Mouse (Mus musculus): ENCODE measurements around the gene Slc6a12. TPM values are rescaled to one million over a fixed set of nuclear protein-coding genes. Genes with fewer than 3 reads are reported as not detected.
"Not testable (repeated sequence)": the region's sequence is repeated elsewhere in the genome, so short reads cannot be mapped to it uniquely, and the experiment has no call there.

Slc6a12 gene
- polyA plus RNA-seq, 1 experiment from 2014 or later: not detected

DNA sequence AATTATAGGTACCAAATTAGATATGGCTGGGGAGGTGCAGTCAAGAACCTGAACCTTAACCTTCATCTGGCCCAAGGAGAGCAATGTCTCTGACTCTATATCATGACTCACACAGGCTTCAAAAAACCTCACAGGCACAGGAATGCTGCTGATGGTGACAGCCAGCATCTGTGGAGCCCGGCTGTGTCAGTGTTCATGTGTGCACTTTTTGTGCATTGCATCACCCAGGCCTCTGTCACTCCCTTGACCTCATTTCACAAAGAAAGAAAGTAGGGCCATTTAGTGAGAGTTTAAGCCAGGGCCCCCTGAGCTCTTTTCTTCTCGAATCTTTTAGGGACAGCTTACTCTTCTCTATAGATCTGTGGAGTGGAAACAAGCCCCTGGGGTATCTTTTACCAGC, 9.4 kb downstream of the Slc6a12 start:
- Histone ChIP-seq H3K36me3 (no peaks in the 10 kb centered on the region), H3K27ac (no peak overlapping the region; the same call in 1 of the 2 replicates), H3K9me3 (no peaks in the 10 kb centered on the region), H3K4me1 (replicated peaks) (0 out of 2 replicates have a peak, but pooled peaks cover 3% of the 10 kb centered on the region), H3K27me3 (ENCODE audit: insufficient read depth, poor library complexity, severe bottlenecking) (no peaks in the 10 kb centered on the region), H3K4me3 (no peak overlapping the region)
- WGBS: 52% methylated on average over 2 of the region's 2 CpGs
- DNase-seq (ENCODE audit: low spot score): no peak

DNA sequence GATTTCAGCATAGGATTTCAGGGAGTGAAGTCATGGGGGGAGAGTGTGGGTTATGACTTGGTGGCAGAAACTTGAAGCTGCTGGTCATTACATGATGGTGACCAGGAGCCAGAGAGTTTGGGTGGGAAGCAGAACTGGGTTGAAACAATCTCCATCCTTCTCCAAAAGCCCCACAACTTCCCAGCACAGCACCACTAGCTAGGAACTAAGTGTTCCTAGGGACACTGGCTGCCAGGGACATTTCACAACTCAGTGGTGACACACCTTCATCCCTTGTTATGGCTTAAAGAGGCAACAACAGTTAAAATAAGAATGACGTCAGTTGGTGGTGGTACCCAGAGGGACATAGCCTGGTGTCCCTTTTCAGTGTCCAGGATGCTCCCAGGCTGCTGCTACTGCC, 13.2 kb downstream of the Slc6a12 start:
- Histone ChIP-seq H3K4me3 (no peak overlapping the region), H3K27me3 (ENCODE audit: insufficient read depth, poor library complexity, severe bottlenecking) (no peaks in the 10 kb centered on the region), H3K27ac (no peak overlapping the region), H3K9me3 (no peaks in the 10 kb centered on the region), H3K4me1 (replicated peaks) (0 out of 2 replicates have a peak, but pooled peaks cover 3% of the 10 kb centered on the region), H3K36me3 (no peaks in the 10 kb centered on the region)
- 80% methylated on average over 1 of the region's 1 CpGs for WGBS
- DNase-seq (ENCODE audit: low spot score): no peak

GRCm38 (mm10) chr6:121357232-121357631, 14.4 kb downstream of the Slc6a12 start:
- Histone ChIP-seq H3K4me1 (replicated peaks) (0 out of 2 replicates have a peak, but pooled peaks cover 3% of the 10 kb centered on the region), H3K9me3 (no peaks in the 10 kb centered on the region), H3K36me3 (no peaks in the 10 kb centered on the region), H3K4me3 (no peak overlapping the region), H3K27ac (no peak overlapping the region), H3K27me3 (ENCODE audit: insufficient read depth, poor library complexity, severe bottlenecking) (no peaks in the 10 kb centered on the region)
- 85% methylated on average over 6 of the region's 6 CpGs for WGBS
- no peak for DNase-seq (ENCODE audit: low spot score)

DNA sequence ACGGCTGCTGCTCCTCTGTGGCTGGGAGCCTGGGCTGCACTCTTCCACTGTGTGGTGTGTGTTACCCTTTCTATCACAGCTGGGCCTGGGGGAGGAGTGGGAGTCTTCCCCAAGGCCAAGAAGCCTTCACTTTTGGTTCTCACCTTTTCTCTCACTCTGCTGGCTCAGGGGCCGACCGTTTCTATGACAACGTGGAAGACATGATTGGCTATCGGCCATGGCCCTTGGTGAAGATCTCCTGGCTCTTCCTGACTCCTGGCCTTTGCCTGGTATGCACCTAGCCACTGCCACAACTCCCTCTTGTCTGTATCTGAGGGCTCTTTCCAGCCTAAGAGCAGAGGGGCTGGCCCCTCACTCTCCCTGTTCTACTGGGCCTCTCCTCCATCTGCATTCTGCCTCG, 20.2 kb downstream of the Slc6a12 start:
- no peak overlapping the region for H3K27ac ChIP-seq
- H3K4me1 ChIP-seq (replicated peaks): peaks cover 8% of the 10 kb centered on the region; the same call in 1 of the 2 replicates
- WGBS: 85% methylated on average over 6 of the region's 6 CpGs

GRCm38 (mm10) chr6:121363956-121364355, 21.1 kb downstream of the Slc6a12 start:
- Histone ChIP-seq H3K27me3 (ENCODE audit: insufficient read depth, poor library complexity, severe bottlenecking) (0 out of 2 replicates have a peak, but pooled peaks cover 5% of the 10 kb centered on the region), H3K27ac (no peak overlapping the region), H3K4me1 (replicated peaks) (peaks cover 8% of the 10 kb centered on the region; the same call in 1 of the 2 replicates), H3K4me3 (no peak overlapping the region), H3K36me3 (no peaks in the 10 kb centered on the region), H3K9me3 (no peaks in the 10 kb centered on the region)
- 85% methylated on average over 4 of the region's 4 CpGs for WGBS
- DNase-seq (ENCODE audit: low spot score): no peak

More for the DNA sequence above, 20.2 kb downstream of the Slc6a12 start:
- H3K9me3 ChIP-seq: no peaks in the 10 kb centered on the region
- H3K36me3 ChIP-seq: no peaks in the 10 kb centered on the region
- DNase-seq (ENCODE audit: low spot score): no peak
- H3K27me3 ChIP-seq (ENCODE audit: insufficient read depth, poor library complexity, severe bottlenecking): 0 out of 2 replicates have a peak, but pooled peaks cover 5% of the 10 kb centered on the region
- H3K4me3 ChIP-seq: no peak overlapping the region

DNA sequence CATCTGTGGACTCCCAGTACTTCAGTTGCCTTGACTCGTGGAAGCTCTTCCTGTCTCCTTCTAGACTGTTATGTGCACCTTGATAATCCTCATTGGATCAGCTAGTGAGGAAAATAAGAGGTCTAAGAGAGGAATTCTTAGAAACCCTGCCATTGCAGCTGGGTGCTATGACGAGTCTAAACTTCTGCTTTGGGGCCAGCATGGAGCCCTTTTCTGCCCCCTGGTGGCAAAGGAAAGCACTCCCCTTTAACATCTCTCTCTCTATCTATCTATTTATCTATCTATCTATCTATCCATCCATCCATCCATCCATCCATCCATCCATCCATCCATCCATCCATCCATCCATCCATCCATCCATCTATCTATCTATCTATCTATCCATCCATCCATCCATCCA, 23.7 kb downstream of the Slc6a12 start:
- H3K36me3 ChIP-seq: not testable (repeated sequence)
- peak; percentile 18 for DNase-seq (ENCODE audit: low spot score)
- 15% methylated on average over 2 of the region's 2 CpGs for WGBS

DNA sequence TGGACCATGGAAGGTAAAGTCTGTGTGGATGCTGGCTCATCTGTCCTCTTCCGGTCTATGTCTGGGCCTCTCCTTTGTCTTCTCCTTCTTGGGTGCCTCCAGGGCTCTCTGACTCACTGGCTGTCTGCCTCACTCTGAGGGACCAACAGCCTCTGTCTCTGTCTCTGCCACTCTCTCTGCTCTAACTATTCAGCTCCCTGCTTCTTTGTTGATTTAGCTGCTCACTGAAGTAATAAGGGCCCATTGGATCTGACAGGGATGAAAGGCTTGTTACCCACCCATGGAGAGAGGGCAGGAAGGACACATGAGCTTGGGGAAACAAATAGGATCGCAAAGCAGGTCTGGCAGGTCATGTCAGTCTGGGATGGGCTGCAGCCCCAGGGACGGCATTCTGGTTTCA, 24.2 kb downstream of the Slc6a12 start:
- Histone ChIP-seq H3K4me3 (no peak overlapping the region), H3K4me1 (replicated peaks) (peaks cover 8% of the 10 kb centered on the region; the same call in 1 of the 2 replicates), H3K36me3 (no peaks in the 10 kb centered on the region), H3K27me3 (ENCODE audit: insufficient read depth, poor library complexity, severe bottlenecking) (0 out of 2 replicates have a peak, but pooled peaks cover 5% of the 10 kb centered on the region), H3K9me3 (no peaks in the 10 kb centered on the region), H3K27ac (no peak overlapping the region)
- no peak for DNase-seq (ENCODE audit: low spot score)
- WGBS: 59% methylated on average over 3 of the region's 3 CpGs

More for the DNA sequence above, 23.7 kb downstream of the Slc6a12 start:
- H3K27me3 ChIP-seq (ENCODE audit: insufficient read depth, poor library complexity, severe bottlenecking); H3K27ac ChIP-seq; H3K9me3 ChIP-seq; H3K4me3 ChIP-seq; H3K4me1 ChIP-seq (replicated peaks): not testable (repeated sequence)

- 81% methylated on average over 10 of the region's 10 CpGs for WGBS
- Histone ChIP-seq H3K27ac (no peak overlapping the region), H3K27me3 (ENCODE audit: insufficient read depth, poor library complexity, severe bottlenecking) (no peaks in the 10 kb centered on the region), H3K4me1 (replicated peaks) (peaks cover 12% of the 10 kb centered on the region; the same call in 1 of the 2 replicates), H3K4me3 (no peak overlapping the region), H3K9me3 (no peaks in the 10 kb centered on the region), H3K36me3 (no peaks in the 10 kb centered on the region)
- no peak for DNase-seq (ENCODE audit: low spot score)
Observed at GRCm38 (mm10) chr6:121371197-121371980, 28.5 kb downstream of the Slc6a12 start.

GRCm38 (mm10) chr6:121376159-121376558, 33.3 kb downstream of the Slc6a12 start:
- Histone ChIP-seq H3K9me3 (no peaks in the 10 kb centered on the region), H3K36me3 (no peaks in the 10 kb centered on the region), H3K4me3 (no peak overlapping the region), H3K27me3 (ENCODE audit: insufficient read depth, poor library complexity, severe bottlenecking) (peaks cover 6% of the 10 kb centered on the region; the same call in 1 of the 2 replicates), H3K27ac (no peak overlapping the region), H3K4me1 (replicated peaks) (0 out of 2 replicates have a peak, but pooled peaks cover 7% of the 10 kb centered on the region)
- WGBS: 78% methylated on average over 12 of the region's 12 CpGs
- DNase-seq (ENCODE audit: low spot score): no peak

- DNase-seq (ENCODE audit: low spot score): no peak
- WGBS: 57% methylated on average over 4 of the region's 4 CpGs
- peaks cover 13% of the 10 kb centered on the region; the same call in 1 of the 2 replicates for H3K4me1 ChIP-seq (replicated peaks)
- H3K9me3 ChIP-seq: no peaks in the 10 kb centered on the region
- H3K27me3 ChIP-seq (ENCODE audit: insufficient read depth, poor library complexity, severe bottlenecking): peaks cover 6% of the 10 kb centered on the region; the same call in 1 of the 2 replicates
- H3K4me3 ChIP-seq: no peak overlapping the region
- no peak overlapping the region for H3K27ac ChIP-seq
- no peaks in the 10 kb centered on the region for H3K36me3 ChIP-seq
Observed at GRCm38 (mm10) chr6:121378256-121378655, 35.4 kb downstream of the Slc6a12 start.

DNA sequence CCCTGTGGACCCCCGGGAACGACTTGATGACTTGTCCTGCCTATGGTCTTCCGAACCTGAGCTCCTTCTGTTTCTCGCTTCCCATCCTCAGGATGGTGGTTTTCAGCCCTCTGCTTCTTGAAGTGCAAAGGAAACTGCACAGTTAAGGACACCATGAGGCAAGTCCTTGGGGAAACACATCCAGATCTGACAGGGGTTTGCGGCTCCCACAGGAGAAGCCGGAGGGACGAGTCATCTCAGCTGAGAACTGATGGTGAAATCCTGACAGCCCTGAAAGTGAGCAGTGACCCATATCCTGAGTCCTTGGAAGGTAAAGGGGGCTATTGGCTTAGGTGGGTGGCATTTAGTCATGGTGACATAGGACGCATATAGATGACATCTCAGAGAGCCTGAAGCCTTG, 37.7 kb downstream of the Slc6a12 start:
- Histone ChIP-seq H3K4me3 (no peak overlapping the region), H3K27me3 (ENCODE audit: insufficient read depth, poor library complexity, severe bottlenecking) (peaks cover 6% of the 10 kb centered on the region; the same call in 1 of the 2 replicates), H3K27ac (no peak overlapping the region), H3K4me1 (replicated peaks) (peaks cover 26% of the 10 kb centered on the region; the same call in 1 of the 2 replicates), H3K36me3 (no peaks in the 10 kb centered on the region), H3K9me3 (no peaks in the 10 kb centered on the region)
- no peak for DNase-seq (ENCODE audit: low spot score)
- 77% methylated on average over 8 of the region's 8 CpGs for WGBS

- DNase-seq (ENCODE audit: low spot score): no peak
Observed at GRCm38 (mm10) chr6:121382071-121382470, 39.2 kb downstream of the Slc6a12 start.

DNA sequence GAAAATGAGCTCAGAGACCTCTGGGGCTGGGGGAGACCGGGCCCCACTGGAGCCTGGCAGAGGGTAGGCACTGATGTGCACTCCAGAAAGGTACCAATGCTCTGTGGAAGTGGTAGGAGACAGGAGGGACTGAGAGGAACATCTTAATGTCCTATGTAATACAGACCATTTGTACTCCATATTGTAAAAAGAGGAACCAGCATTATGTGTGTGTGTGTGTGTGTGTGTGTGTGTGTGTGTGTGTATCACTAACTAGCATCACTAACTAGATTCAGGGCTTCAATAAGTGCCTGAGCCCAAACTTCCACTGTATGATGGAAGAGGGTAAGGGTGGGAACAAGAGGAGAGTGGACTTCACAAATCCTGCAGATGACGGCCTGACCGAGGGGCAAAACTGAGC, 42.5 kb downstream of the Slc6a12 start:
- Histone ChIP-seq H3K36me3 (no peaks in the 10 kb centered on the region), H3K4me3 (no peak overlapping the region), H3K27me3 (ENCODE audit: insufficient read depth, poor library complexity, severe bottlenecking) (peaks cover 2% of the 10 kb centered on the region; the same call in 1 of the 2 replicates), H3K9me3 (no peaks in the 10 kb centered on the region), H3K4me1 (replicated peaks) (peaks cover 27% of the 10 kb centered on the region; the same call in 1 of the 2 replicates), H3K27ac (no peak overlapping the region)
- WGBS: 87% methylated on average over 3 of the region's 3 CpGs
- no peak for DNase-seq (ENCODE audit: low spot score)

More at GRCm38 (mm10) chr6:121382071-121382470, 39.2 kb downstream of the Slc6a12 start:
- H3K4me3 ChIP-seq: no peak overlapping the region
- 48% methylated on average over 10 of the region's 10 CpGs for WGBS
- H3K36me3 ChIP-seq: no peaks in the 10 kb centered on the region
- no peaks in the 10 kb centered on the region for H3K9me3 ChIP-seq
- no peak overlapping the region; the same call in 1 of the 2 replicates for H3K27ac ChIP-seq
- peaks cover 8% of the 10 kb centered on the region; the same call in 1 of the 2 replicates for H3K27me3 ChIP-seq (ENCODE audit: insufficient read depth, poor library complexity, severe bottlenecking)
- H3K4me1 ChIP-seq (replicated peaks): peaks cover 31% of the 10 kb centered on the region; the same call in 1 of the 2 replicates
